Mouse (Mus musculus) 3134 (cell line): ENCODE measurements around the gene Lmo2.

Experiments
- DNase-seq: peaks from one replicate; pipeline ENCODE4 v3.0.0-alpha.2; 2011; ENCODE audit warnings: low spot score; ENCODE audit not compliant: insufficient read length; ENCODE audit errors: extremely low read depth

Gene Lmo2

GRCm38 (mm10) chr2:103957649-103958546, at the start of gene Lmo2:
Gene Lmo2 (plus strand): TSS chr2:103957986.
- DNase-seq, result no peak

- DNase-seq, result no peak
These were observed 47.2 kb upstream of the Lmo2 start for GRCm38 (mm10) chr2:103910601-103911000.

DNA sequence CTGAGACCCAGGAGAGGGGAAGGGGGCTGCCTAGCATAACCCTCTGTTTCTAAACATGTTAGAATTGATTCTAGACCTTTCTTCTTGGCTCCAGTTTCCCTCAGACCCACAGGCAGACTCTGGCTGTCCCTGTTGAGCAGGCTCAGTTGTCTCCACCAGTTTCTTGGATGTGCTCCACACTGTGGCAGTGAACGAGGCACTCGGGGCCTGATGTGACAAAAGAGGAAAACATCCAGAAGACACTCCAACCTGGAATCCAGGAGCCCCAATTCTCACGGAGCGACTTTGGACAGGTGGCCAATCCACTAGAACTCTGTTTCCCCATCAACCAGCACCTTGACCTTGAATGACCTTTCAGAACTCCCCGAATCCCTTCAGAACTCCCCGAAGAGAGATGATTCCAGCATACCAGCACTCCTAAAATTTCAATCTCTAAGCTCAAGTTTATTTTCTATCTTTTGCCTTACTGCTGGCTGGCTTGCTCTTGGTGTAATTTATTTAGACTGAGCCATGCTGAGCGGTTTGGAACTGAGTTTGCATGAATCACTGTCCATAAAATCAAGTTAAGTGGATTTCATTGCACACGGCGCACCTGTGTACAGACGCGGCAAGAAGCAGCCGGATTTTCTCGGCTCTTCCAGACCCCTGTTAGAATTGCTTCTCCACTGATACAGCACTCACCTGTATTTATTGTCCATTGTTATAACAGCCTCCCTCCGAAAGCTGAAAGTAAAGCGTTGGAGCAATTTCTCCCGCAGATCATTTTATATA, 45.1 kb upstream of the Lmo2 start:
- DNase-seq, result no peak

GRCm38 (mm10) chr2:103913252-103913650, 44.5 kb upstream of the Lmo2 start:
- no peak for DNase-seq

GRCm38 (mm10) chr2:103916069-103916468, 41.7 kb upstream of the Lmo2 start:
- DNase-seq, result no peak

- no peak for DNase-seq
These were observed 40.4 kb upstream of the Lmo2 start for GRCm38 (mm10) chr2:103917375-103917774.

DNA sequence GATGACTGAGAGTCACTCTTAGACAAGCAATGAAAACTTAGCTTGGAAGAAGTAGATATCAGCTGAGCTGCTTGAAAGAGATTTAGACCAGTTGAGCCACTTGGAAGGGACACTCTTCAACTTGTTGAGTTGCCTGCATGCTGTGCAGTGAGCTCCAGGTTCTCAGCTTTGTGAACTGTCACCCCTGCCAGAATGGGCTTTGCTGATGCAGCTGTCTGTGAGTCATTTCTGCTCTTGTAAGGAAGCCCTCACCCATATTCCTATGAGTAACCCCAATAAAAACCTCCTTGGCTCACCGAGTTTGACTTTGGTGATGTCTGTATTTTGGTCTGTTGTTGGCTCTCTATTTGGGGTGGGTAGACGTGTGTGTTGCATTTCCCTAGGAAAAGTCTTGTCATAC, 39.4 kb upstream of the Lmo2 start:
- no peak for DNase-seq

DNA sequence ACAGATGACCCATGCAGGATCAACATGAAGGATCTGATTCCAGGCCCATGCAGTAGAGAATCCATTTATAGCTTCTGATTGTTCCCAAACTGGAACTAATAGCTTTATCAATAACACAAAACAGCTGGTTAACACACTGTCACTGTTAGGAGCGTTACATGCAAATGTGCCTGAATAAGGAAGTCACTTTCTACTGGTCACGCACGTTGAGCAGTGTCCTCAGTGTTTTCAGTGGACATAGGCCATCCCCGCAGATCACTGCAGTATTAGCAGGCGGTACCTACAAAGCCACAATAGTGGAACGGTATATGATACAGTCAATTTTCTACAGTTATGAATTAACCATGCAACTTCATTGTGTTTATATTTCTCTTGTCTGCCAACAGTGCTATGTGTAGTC, 38.3 kb upstream of the Lmo2 start:
- DNase-seq, result no peak

DNA sequence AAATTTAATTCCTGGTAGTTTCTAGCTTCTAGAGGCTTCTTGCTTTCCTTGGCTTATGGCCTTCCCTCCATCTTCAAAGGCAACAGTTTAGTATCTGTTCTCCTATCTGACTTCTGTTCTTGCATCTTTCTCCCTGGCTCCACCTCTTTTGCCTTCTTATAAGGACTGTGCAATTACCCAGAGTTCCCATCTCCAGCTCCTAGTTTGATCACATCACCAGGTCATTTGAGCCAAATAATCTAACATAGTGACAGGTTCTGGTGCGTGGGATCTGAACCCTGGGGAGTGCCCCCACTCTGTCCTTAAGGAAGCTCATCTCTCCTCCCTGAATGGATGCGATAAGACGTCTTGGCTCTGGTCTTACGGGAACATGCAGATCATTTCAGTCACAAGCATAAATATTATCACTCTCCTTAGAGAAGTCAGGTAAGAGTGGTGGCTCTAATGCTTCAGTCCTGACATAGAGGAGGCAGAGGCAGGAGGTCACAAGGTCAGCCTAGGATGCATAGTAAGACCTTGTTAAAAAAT, 31.1 kb upstream of the Lmo2 start:
- no peak for DNase-seq

GRCm38 (mm10) chr2:103927610-103928145, 30.1 kb upstream of the Lmo2 start:
- DNase-seq, result no peak

- no peak for DNase-seq
These were observed 27.3 kb upstream of the Lmo2 start for GRCm38 (mm10) chr2:103930306-103931019.

DNA sequence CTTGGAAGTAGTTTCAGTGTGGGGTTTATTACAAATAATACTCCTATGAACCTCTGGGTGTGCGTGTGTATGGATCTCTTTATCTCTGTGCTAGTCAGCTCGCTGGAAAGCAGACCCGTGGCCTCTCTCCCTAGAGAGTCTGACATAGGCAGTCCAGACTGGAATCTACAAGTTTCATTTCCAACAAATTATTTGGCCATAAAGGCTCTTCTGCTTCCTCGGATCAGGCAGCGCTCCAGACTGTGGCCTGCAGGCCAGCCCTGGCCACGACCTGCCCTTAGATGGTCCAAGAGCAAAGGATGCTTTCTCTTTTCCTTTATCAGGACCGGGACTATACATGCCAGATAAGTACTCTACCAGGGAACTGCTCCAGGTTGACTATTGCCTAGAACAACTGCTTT, 26.3 kb upstream of the Lmo2 start:
- no peak for DNase-seq

DNA sequence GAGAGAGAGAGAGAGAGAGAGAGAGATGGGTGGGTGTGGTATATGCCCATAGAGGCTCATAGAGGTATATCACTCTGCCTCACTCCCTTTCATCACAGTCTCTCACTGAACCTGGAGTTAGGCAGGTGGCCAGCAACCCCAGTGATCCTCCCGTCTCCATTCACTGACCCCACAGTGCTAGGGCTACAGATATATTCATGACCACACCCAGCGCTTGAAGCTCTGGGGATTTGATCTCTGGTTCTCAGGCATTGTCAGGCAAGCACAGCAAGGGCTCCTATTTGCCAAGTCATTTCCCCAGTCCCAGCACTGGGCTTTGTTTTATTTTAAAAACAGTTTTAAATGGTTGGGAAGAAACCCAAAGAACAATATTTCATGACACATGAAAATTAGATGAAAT, 25.8 kb upstream of the Lmo2 start:
- DNase-seq, result no peak

GRCm38 (mm10) chr2:103932480-103932879, 25.3 kb upstream of the Lmo2 start:
- no peak for DNase-seq

DNA sequence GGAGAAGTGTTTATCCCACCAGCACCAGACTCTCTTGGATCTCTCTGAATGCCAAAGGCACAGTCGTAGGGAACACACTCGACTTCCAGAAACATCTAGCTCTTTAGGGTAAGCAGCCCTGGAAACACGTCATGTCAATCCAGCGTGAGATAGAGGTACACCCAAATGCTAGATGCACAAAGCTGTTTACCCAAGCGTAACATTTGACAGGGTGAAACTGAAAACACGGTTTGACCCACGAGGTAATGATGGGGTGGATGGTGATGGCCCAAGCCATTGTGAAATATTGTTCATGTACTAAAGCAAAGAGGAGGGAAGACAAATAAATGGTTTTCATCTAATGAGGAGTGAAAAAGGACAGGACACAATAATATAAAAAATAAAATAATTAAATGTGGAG, 23.5 kb upstream of the Lmo2 start:
- no peak for DNase-seq

- no peak for DNase-seq
These were observed 23.1 kb upstream of the Lmo2 start for GRCm38 (mm10) chr2:103934670-103935069.

DNA sequence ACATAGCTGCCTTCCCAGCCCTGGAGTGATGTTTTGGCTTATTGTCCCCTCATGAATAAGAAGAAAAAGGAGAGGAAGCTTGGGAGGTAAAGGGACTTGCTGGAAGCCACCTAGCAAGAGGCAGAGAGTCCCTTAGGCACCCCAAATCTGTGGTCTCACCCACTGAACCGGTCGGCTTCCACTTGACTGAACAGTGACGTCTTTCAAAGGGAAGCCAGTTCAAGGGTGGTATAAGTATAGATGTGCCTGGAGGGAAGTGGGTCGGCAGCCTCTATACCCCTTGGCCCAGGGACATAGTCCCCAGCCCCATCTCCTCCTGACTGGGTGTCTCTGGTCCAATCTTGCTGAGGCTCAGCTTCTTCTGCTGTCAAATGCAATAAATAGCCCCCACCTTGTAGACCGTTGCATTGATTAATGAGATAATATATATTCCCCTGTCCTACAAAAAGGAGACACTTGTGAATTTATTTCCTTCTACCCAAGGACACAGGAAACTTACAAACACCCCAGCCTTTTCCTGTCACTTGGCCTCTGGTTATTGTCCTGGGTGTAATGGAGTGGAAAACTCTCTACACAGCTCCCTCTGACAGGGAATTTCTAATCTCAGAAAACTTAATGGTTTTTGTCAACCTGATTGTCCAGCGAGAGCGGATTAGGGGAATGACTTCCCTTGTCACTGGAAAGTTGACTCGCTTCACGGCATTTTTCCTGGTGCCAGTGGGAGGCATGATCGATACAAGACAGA, 21.9 kb upstream of the Lmo2 start:
- DNase-seq, result no peak

- DNase-seq, result no peak
These were observed 21.1 kb upstream of the Lmo2 start for GRCm38 (mm10) chr2:103936666-103937065.

DNA sequence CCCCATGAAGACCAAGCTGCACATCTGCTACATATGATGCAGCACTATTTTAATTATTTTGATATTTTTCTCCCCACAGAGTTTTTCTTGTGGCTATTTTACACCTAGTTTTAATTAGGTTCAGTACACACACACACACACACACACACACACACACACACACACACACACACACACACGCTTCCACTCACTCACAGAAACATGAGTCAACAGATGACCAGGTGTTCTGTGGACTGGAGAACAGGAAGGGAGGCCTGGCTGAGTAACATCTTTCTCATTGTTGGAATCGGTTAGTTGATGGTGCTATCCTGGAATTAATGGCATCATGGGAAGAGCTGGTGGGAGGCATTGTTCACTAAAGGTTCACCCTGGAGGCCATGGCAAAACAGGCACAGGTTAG, 20.1 kb upstream of the Lmo2 start:
- DNase-seq, result no peak

DNA sequence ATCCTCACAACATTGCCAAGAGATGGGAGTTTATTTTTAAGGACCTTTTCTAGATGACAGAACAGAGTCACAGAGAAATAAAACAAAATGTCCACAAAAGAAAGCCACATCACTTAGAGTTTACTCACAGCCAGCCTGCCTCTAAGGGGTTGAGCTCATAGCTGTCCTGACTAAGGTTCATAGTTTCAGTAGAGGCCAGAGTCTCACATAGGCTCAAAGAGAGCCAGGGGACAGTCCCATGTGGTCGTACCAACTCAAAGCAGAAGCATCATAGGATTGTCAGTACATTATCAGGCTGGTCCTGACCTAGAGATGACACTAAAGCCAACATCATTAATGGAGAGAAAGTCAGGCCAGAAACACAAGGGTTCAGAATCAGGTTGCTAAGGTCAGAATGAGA, 19.2 kb upstream of the Lmo2 start:
- no peak for DNase-seq
